Mouse (Mus musculus): ENCODE measurements around the gene Cldn12.

The Cldn12 gene

DNA sequence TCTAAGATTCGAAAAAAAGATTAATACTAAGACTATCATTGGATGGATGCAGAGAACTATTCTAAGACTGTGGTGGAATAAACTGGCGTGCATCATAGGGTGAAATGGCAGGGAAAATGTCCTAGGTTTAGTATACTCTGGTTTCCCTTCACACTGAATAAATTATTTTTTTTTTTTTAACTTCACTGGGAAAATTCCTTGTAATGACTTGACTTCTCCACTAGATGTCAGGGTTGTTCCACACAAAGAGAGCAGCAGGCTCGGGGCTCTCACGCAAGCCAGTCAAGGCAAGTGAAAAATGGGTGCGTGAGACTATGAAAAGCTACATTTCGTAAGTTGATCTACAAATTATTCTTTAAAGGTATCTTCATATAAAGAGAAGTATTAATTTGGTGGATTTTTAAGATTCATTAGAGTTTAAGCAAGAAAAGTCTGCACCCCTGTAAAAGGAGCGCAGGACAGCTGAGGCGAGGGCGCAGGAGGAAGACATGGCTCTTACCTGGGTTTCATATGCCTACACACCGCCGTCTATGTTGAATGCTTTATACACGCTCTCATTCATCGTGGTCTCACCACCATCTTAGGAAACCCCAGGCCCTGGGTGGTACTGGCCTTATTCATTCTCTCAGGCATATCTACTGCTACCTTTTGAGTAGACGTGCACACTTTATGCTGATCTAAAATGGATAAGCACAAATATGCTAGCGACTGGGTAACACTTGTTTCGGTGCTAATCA, 20.3 kb downstream of the Cldn12 start:
- DNase-seq (ENCODE audit: low spot score in 2 of 2): no peak

DNA sequence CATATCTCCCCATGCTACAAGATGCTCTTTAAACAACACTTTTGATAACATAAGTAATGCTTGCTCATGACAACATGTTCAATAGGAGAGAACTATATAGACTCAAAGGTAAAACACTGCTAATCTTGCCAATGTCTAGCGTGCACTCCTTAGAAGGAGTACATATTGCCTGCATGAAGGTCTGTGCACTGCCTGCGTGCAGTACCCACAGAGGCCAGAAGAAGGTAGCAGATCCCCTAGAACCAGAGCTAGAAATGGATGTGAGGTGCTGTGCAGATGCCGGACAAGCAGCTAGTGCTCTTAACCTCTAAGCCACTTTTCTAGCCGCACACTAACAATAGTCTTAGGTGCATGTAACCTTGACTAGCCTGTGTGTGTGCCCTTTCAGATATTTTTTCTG, 22.6 kb downstream of the Cldn12 start:
- no peak for DNase-seq (ENCODE audit: low spot score in 2 of 2)

- no peak for DNase-seq (ENCODE audit: low spot score in 2 of 2)
Observed at GRCm38 (mm10) chr5:5486071-5486470, 28.7 kb downstream of the Cldn12 start.

GRCm38 (mm10) chr5:5483254-5483858, 31.4 kb downstream of the Cldn12 start:
- DNase-seq (ENCODE audit: low spot score in 2 of 2): no peak

- no peak for DNase-seq (ENCODE audit: low spot score in 2 of 2)
Observed at GRCm38 (mm10) chr5:5481662-5482061, 33.1 kb downstream of the Cldn12 start.

GRCm38 (mm10) chr5:5479043-5479442, 35.7 kb downstream of the Cldn12 start, which contains the start of gene 1700015F17Rik:
TSS of gene 1700015F17Rik (minus strand) at chr5:5479143.
- no peak for DNase-seq (ENCODE audit: low spot score in 2 of 2)

DNA sequence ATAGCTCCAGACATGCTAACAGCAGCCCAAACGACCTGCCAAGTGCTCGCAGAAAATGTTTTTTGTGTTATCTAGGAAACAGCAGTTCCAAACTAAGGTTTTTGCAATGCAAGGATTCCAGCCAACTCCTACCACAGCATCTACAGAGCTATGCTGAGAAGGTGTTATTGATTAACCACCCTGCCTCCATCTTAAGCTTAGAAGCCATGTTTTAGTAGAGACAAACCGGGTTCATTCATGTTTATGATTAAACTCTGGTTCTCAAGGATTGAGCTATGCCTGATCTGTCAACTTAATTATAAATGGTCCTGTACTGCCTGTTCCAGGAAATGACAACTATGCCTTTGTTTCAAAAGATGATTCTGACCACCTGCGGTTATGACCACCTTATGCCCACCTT, 38.6 kb downstream of the Cldn12 start:
- no peak for DNase-seq (ENCODE audit: low spot score in 2 of 2)

- DNase-seq (ENCODE audit: low spot score in 2 of 2): no peak
Observed at GRCm38 (mm10) chr5:5465256-5465655, 49.5 kb downstream of the Cldn12 start.
